Mouse (Mus musculus) layer of hippocampus, adult 9-10 months (tissue): ENCODE measurements around the gene Klhl42.

Experiments
- DNase-seq: peaks from one replicate; pipeline ENCODE4 v3.0.0; 2022; ENCODE audit warnings: low spot score

Gene Klhl42

GRCm38 (mm10) chr6:147151839-147152238, 60.7 kb downstream of the Klhl42 start:
- DNase-seq = no peak

GRCm38 (mm10) chr6:147155085-147155484, 63.9 kb downstream of the Klhl42 start:
- DNase-seq = no peak

- DNase-seq = no peak
Measured at GRCm38 (mm10) chr6:147161818-147162584, 70.8 kb downstream of the Klhl42 start.
